Comparison of ENCODE assay signal across 23 mouse cellular contexts in the genomic region with DNA sequence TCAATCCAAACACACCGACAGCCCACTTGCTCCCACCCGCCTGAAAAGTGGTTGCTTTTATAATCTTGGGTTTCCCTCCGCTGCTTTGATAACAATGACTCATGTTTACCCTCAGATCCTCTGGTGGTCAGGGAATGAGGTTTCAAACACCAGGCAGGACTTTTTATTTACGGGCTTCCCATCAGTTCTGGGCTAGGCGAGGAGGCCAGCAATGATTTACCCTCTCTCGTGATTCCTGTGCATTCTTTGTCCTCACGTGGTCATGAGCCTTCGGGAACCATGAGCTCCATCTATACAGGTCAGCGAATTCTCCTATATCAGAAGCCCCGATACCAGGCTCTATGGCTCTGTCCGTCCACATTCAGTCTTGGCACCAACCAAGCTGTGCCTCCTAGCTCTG. TPM values are rescaled to one million over a fixed set of nuclear protein-coding genes. Genes with fewer than 3 reads are reported as not detected.
DNase-seq lines count a peak whose midpoint lies in the region; ATAC-seq and TF ChIP-seq lines count a peak whose summit lies in the region.
"Had no signal": no experiment of that assay in that cellular context is flagged by ENCODE, and none has a peak within 500 bp of the region (broad histone marks: within the 10 kb centered on the region; RNA-seq: fewer than 3 reads in every experiment).

No protein-coding gene starts in this region.

- ATAC-seq in intestine, postnatal 0 days, result peak; percentile 25; the same call in 1 of the 2 replicates
- ATAC-seq in intestine, embryonic 16.5 days, result no peak
- no peak for ATAC-seq in Patski
- ATAC-seq in kidney, postnatal 0 days (replicated peaks; ENCODE audit: low FRiP score, low read depth), result peak; percentile 37
- ATAC-seq: forebrain, embryonic 16.5 days had no signal

- no peak overlapping the region for H3K27ac ChIP-seq in intestine, postnatal 0 days (ENCODE audit: low read depth, low read length)
- no peak overlapping the region for H3K27ac ChIP-seq in intestine, embryonic 16.5 days (ENCODE audit: low read length)
- 0 out of 2 replicates have a peak overlapping the region, but pooled peaks have one; percentile 33 for H3K27ac ChIP-seq in kidney, postnatal 0 days
- H3K27ac ChIP-seq: embryonic facial prominence, embryonic 13.5 days; forebrain, embryonic 12.5 days; heart, adult 2 months; hindbrain, embryonic 10.5 days; hindbrain, embryonic 14.5 days had no signal

- H3K9ac ChIP-seq in intestine, postnatal 0 days (ENCODE audit: low read depth, low read length), result no peak overlapping the region
- H3K9ac ChIP-seq in intestine, embryonic 16.5 days (ENCODE audit: low read depth, low read length), result no peak overlapping the region
- H3K9ac ChIP-seq in kidney, postnatal 0 days (ENCODE audit: low read depth, low read length), result no peak overlapping the region
- H3K9ac ChIP-seq: embryonic facial prominence, embryonic 13.5 days; forebrain, embryonic 12.5 days; heart, embryonic 12.5 days; hindbrain, embryonic 14.5 days had no signal

- in situ Hi-C loops in Patski (cut with MboI; ENCODE audit: low pct_unique_long_range_greater_than_20kb), result no loop called here

- no peaks in the 10 kb centered on the region for H3K9me3 ChIP-seq in intestine, postnatal 0 days (ENCODE audit: control insufficient read depth)
- no peaks in the 10 kb centered on the region for H3K9me3 ChIP-seq in intestine, embryonic 16.5 days (ENCODE audit: control insufficient read depth, low read length)
- H3K9me3 ChIP-seq in kidney, postnatal 0 days (replicated peaks; ENCODE audit: low read length), result no peaks in the 10 kb centered on the region
- H3K9me3 ChIP-seq: embryonic facial prominence, embryonic 13.5 days; forebrain, embryonic 12.5 days; heart, embryonic 12.5 days; hindbrain, embryonic 10.5 days had no signal

- H3K27me3 ChIP-seq in intestine, postnatal 0 days (replicated peaks; ENCODE audit: control insufficient read depth, insufficient read depth, low read length), result no peaks in the 10 kb centered on the region
- H3K27me3 ChIP-seq in intestine, embryonic 16.5 days (replicated peaks; ENCODE audit: control insufficient read depth, insufficient read depth, low read length), result no peaks in the 10 kb centered on the region
- peaks cover 5% of the 10 kb centered on the region for H3K27me3 ChIP-seq in Patski
- no peaks in the 10 kb centered on the region for H3K27me3 ChIP-seq in kidney, postnatal 0 days (ENCODE audit: insufficient read depth, low read length)
- H3K27me3 ChIP-seq: embryonic facial prominence, embryonic 13.5 days had no signal

- no peaks in the 10 kb centered on the region for H3K36me3 ChIP-seq in intestine, postnatal 0 days (ENCODE audit: control insufficient read depth, insufficient read depth)
- no peaks in the 10 kb centered on the region for H3K36me3 ChIP-seq in intestine, embryonic 16.5 days (ENCODE audit: control insufficient read depth, insufficient read depth, low read length)
- no peaks in the 10 kb centered on the region for H3K36me3 ChIP-seq in kidney, postnatal 0 days (ENCODE audit: insufficient read depth, low read length)
- H3K36me3 ChIP-seq: embryonic facial prominence, embryonic 13.5 days; forebrain, embryonic 12.5 days; heart, embryonic 12.5 days; hindbrain, embryonic 10.5 days had no signal

- no peak overlapping the region for H3K4me2 ChIP-seq in intestine, postnatal 0 days (replicated peaks; ENCODE audit: low read depth)
- no peak overlapping the region for H3K4me2 ChIP-seq in intestine, embryonic 16.5 days (ENCODE audit: low read depth, low read length)
- peak overlapping the region; percentile 13; the same call in 1 of the 2 replicates for H3K4me2 ChIP-seq in kidney, postnatal 0 days (ENCODE audit: low read length)
- H3K4me2 ChIP-seq: embryonic facial prominence, embryonic 13.5 days; forebrain, embryonic 12.5 days; heart, embryonic 12.5 days; hindbrain, embryonic 14.5 days had no signal

- no peak for TF ChIP-seq CTCF in intestine, postnatal 0 days (IDR thresholded peaks at IDR 0.05; ENCODE audit: low read depth)
- TF ChIP-seq CTCF in Patski (IDR thresholded peaks at IDR 0.05), result no peak
- no peak for TF ChIP-seq CTCF in kidney, postnatal 0 days (IDR thresholded peaks at IDR 0.05; ENCODE audit: low read depth)

- H3K4me1 ChIP-seq in intestine, postnatal 0 days (replicated peaks; ENCODE audit: control insufficient read depth, insufficient read depth, low read length), result no peaks in the 10 kb centered on the region
- 0 out of 2 replicates have a peak, but pooled peaks cover 2% of the 10 kb centered on the region for H3K4me1 ChIP-seq in intestine, embryonic 16.5 days (ENCODE audit: control insufficient read depth, insufficient read depth, low read length)
- no peaks in the 10 kb centered on the region for H3K4me1 ChIP-seq in kidney, postnatal 0 days (replicated peaks; ENCODE audit: insufficient read depth, low read length)

- POLR2A ChIA-PET in Patski (lab: Charles Lee), result no interaction called here

- CTCF ChIA-PET in Patski (lab: Charles Lee), result no interaction called here

- no peak overlapping the region for H3K4me3 ChIP-seq in intestine, postnatal 0 days (ENCODE audit: low read depth, low read length)
- H3K4me3 ChIP-seq in intestine, embryonic 16.5 days (ENCODE audit: low read length), result no peak overlapping the region
- H3K4me3 ChIP-seq in kidney, postnatal 0 days (replicated peaks; ENCODE audit: low read depth, low read length), result no peak overlapping the region
- H3K4me3 ChIP-seq: embryonic facial prominence, embryonic 13.5 days; forebrain, embryonic 12.5 days; heart, adult 2 months; heart, embryonic 12.5 days; hindbrain, embryonic 10.5 days had no signal

- 34% methylated on average over 11 of the region's 11 CpGs for WGBS in intestine, postnatal 0 days
- WGBS in intestine, embryonic 16.5 days, result 44% methylated on average over 11 of the region's 11 CpGs
- WGBS in kidney, postnatal 0 days, result 20% methylated on average over 11 of the region's 11 CpGs

- DNase-seq in Patski (ENCODE audit: low read depth, low spot score), result peak; percentile 13
- DNase-seq in kidney, postnatal 0 days (ENCODE audit: low spot score), result peak; percentile 64
- no peak for DNase-seq in left cerebral cortex, adult 8-10 months (ENCODE audit: low spot score in 2 of 2)
- no peak for DNase-seq in urinary bladder, postnatal 10 days (ENCODE audit: low spot score)
- DNase-seq in lung, postnatal 4 days, result no peak
- DNase-seq: adrenal gland, adult 8-10 months; cerebellum, adult 11 months; cerebellum, adult 8-10 months; cerebellum, postnatal 14 days; gastrocnemius, postnatal 10 days had no signal

RNA-seq across cellular contexts. Expression of a gene that starts 3.0 kb away (rescaled TPM):
- not detected in 2 replicates for polyA plus RNA-seq in intestine, postnatal 0 days (2015; fragmentation: Nextera tagmentation; extraction: Ambion mirVana)
- not detected in 2 replicates for polyA plus RNA-seq in intestine, embryonic 16.5 days (2015; fragmentation: Nextera tagmentation; extraction: Ambion mirVana)
- polyA plus RNA-seq in Patski (2021), result not detected
- polyA plus RNA-seq in kidney, postnatal 0 days (2015; fragmentation: Nextera tagmentation; extraction: Ambion mirVana), result 55.6 and 65.6 TPM in 2 replicates
- 1 to 10 TPM in 3 of 4 experiments, under 1 TPM in 1; 0.98 to 1.7 (median 1.4) TPM for total RNA-seq in left cerebral cortex, adult 8-10 months (2022)
- total RNA-seq: common myeloid progenitor, adult 5-6 weeks; ES-E14; gastrocnemius, postnatal 10 days; heart, adult 2 months; heart, postnatal 25 days had no signal
- polyA plus RNA-seq: embryonic facial prominence, embryonic 13.5 days; forebrain, embryonic 12.5 days; heart, embryonic 12.5 days; heart, embryonic 16.5 days; hindbrain, embryonic 10.5 days had no signal

Comparison
In these comparisons a context has a peak if more than half of its experiments do, and no peak if none do; other contexts are left out.
1. ATAC-seq: peak in intestine, postnatal 0 days (single experiment) and kidney, postnatal 0 days (single experiment); none in intestine, embryonic 16.5 days (single experiment) and Patski (single experiment).
2. DNase-seq: peak in Patski (single experiment) and kidney, postnatal 0 days (single experiment); none in left cerebral cortex, adult 8-10 months (0 of 2), urinary bladder, postnatal 10 days (single experiment) and lung, postnatal 4 days (0 of 2).
3. RNA of a gene that starts 3.0 kb away (polyA plus RNA-seq): 55.6 to 65.6 TPM in kidney, postnatal 0 days; not detected in intestine, postnatal 0 days, not detected in Patski (single experiment) and not detected in intestine, embryonic 16.5 days; every median in the first group is over 10 times any median in the second.